ENCODE assay signal across 16 mouse cellular contexts in genomic region chr14:104901072-104901471, GRCm38 (mm10).
DNase-seq lines count a peak whose midpoint lies in the region; ATAC-seq and TF ChIP-seq lines count a peak whose summit lies in the region.
"Had no signal": no experiment of that assay in that cellular context is flagged by ENCODE, and none has a peak within 500 bp of the region (broad histone marks: within the 10 kb centered on the region; RNA-seq: fewer than 3 reads in every experiment).

No protein-coding gene starts in this region.

- no peak overlapping the region for H3K27ac ChIP-seq in heart, embryonic 13.5 days (replicated peaks)
- no peak overlapping the region for H3K27ac ChIP-seq in stomach, embryonic 14.5 days (ENCODE audit: low read length)
- no peak overlapping the region for H3K27ac ChIP-seq in stomach, postnatal 0 days (replicated peaks)
- no peak overlapping the region for H3K27ac ChIP-seq in liver, embryonic 16.5 days (ENCODE audit: low read length)
- H3K27ac ChIP-seq: forebrain, embryonic 15.5 days; gastrocnemius, adult 2 months; limb, embryonic 12.5 days; macrophage; neural tube, embryonic 13.5 days had no signal

- peak overlapping the region; percentile 33 for H3K4me2 ChIP-seq in heart, embryonic 13.5 days
- 0 out of 2 replicates have a peak overlapping the region, but pooled peaks have one; percentile 14 for H3K4me2 ChIP-seq in stomach, embryonic 14.5 days (replicated peaks; ENCODE audit: low read depth, low read length)
- no peak overlapping the region for H3K4me2 ChIP-seq in stomach, postnatal 0 days (replicated peaks; ENCODE audit: low read depth)
- H3K4me2 ChIP-seq in liver, embryonic 16.5 days (ENCODE audit: low read depth, low read length), result no peak overlapping the region
- H3K4me2 ChIP-seq: forebrain, embryonic 15.5 days; limb, embryonic 12.5 days; neural tube, embryonic 13.5 days had no signal

- no peak for DNase-seq in heart, adult 9 months (ENCODE audit: low spot score in 2 of 2)
- DNase-seq in stomach, postnatal 0 days (ENCODE audit: low spot score), result no peak
- no peak for DNase-seq in spleen, postnatal 10 days (ENCODE audit: low spot score in 2 of 2)
- DNase-seq in right cerebral cortex, adult 2 months (ENCODE audit: low spot score in 2 of 2), result no peak
- DNase-seq: cerebellum, adult 2 months; gastrocnemius, adult 2 months; thymus, postnatal 36 days had no signal

- WGBS in heart, embryonic 13.5 days, result 54% methylated on average over 11 of the region's 11 CpGs
- WGBS in stomach, embryonic 14.5 days, result 29% methylated on average over 11 of the region's 11 CpGs
- WGBS in stomach, postnatal 0 days, result 33% methylated on average over 11 of the region's 11 CpGs
- WGBS in liver, embryonic 16.5 days (ENCODE audit: insufficient replicate concordance), result 19% methylated on average over 11 of the region's 11 CpGs

- no peak for TF ChIP-seq CTCF in stomach, postnatal 0 days (IDR thresholded peaks at IDR 0.05; ENCODE audit: low read depth)

- TF ChIP-seq EP300 in stomach, postnatal 0 days (optimal IDR thresholded peaks at IDR 0.05), result no peak

- no peak for ATAC-seq in heart, embryonic 13.5 days (ENCODE audit: extremely low read depth, insufficient number of reproducible peaks, low FRiP score, low TSS enrichment)
- no peak for ATAC-seq in stomach, embryonic 14.5 days (ENCODE audit: insufficient number of reproducible peaks, insufficient read depth, low FRiP score, low read depth)
- ATAC-seq in stomach, postnatal 0 days (ENCODE audit: low FRiP score, low TSS enrichment), result no peak
- peak; percentile 41; the same call in 1 of the 2 replicates for ATAC-seq in liver, embryonic 16.5 days (ENCODE audit: low read depth)
- ATAC-seq: forebrain, embryonic 15.5 days; inflammation-experienced regulatory T-cells, adult 6 months had no signal

- H3K4me1 ChIP-seq in heart, embryonic 13.5 days, result no peaks in the 10 kb centered on the region
- no peaks in the 10 kb centered on the region for H3K4me1 ChIP-seq in stomach, embryonic 14.5 days (ENCODE audit: control insufficient read depth, insufficient read depth, low read length)
- H3K4me1 ChIP-seq in stomach, postnatal 0 days (replicated peaks; ENCODE audit: control insufficient read depth, insufficient read depth), result no peaks in the 10 kb centered on the region
- H3K4me1 ChIP-seq in liver, embryonic 16.5 days (ENCODE audit: control insufficient read depth, low read depth, low read length), result no peaks in the 10 kb centered on the region
- H3K4me1 ChIP-seq: forebrain, embryonic 15.5 days; limb, embryonic 12.5 days had no signal

- H3K27me3 ChIP-seq in heart, embryonic 13.5 days (replicated peaks), result no peaks in the 10 kb centered on the region
- no peaks in the 10 kb centered on the region for H3K27me3 ChIP-seq in stomach, embryonic 14.5 days (ENCODE audit: control insufficient read depth, insufficient read depth, low read length)
- no peaks in the 10 kb centered on the region for H3K27me3 ChIP-seq in stomach, postnatal 0 days (ENCODE audit: control insufficient read depth, insufficient read depth, low read length)
- no peaks in the 10 kb centered on the region for H3K27me3 ChIP-seq in liver, embryonic 16.5 days (ENCODE audit: control insufficient read depth, insufficient read depth, low read depth, low read length)
- H3K27me3 ChIP-seq: forebrain, embryonic 15.5 days; limb, embryonic 12.5 days; neural tube, embryonic 13.5 days had no signal

- no peaks in the 10 kb centered on the region for H3K36me3 ChIP-seq in heart, embryonic 13.5 days
- no peaks in the 10 kb centered on the region for H3K36me3 ChIP-seq in stomach, embryonic 14.5 days (ENCODE audit: control insufficient read depth, insufficient read depth, low read length)
- H3K36me3 ChIP-seq in stomach, postnatal 0 days (ENCODE audit: control insufficient read depth, insufficient read depth, low read length), result no peaks in the 10 kb centered on the region
- no peaks in the 10 kb centered on the region for H3K36me3 ChIP-seq in liver, embryonic 16.5 days (ENCODE audit: control insufficient read depth, insufficient read depth)
- H3K36me3 ChIP-seq: forebrain, embryonic 15.5 days; limb, embryonic 12.5 days; neural tube, embryonic 13.5 days had no signal

- H3K9ac ChIP-seq in heart, embryonic 13.5 days, result no peak overlapping the region
- no peak overlapping the region for H3K9ac ChIP-seq in stomach, embryonic 14.5 days (replicated peaks; ENCODE audit: low read depth, low read length)
- H3K9ac ChIP-seq in stomach, postnatal 0 days (ENCODE audit: low read length), result no peak overlapping the region
- no peak overlapping the region for H3K9ac ChIP-seq in liver, embryonic 16.5 days (ENCODE audit: low read depth, low read length)
- H3K9ac ChIP-seq: forebrain, embryonic 15.5 days; limb, embryonic 12.5 days; neural tube, embryonic 13.5 days had no signal

- 0 out of 2 replicates have a peak, but pooled peaks cover 5% of the 10 kb centered on the region for H3K9me3 ChIP-seq in heart, embryonic 13.5 days
- H3K9me3 ChIP-seq in stomach, embryonic 14.5 days (ENCODE audit: control insufficient read depth, low read depth, low read length), result no peaks in the 10 kb centered on the region
- no peaks in the 10 kb centered on the region for H3K9me3 ChIP-seq in stomach, postnatal 0 days (ENCODE audit: control insufficient read depth, low read length)
- H3K9me3 ChIP-seq in liver, embryonic 16.5 days (replicated peaks; ENCODE audit: control insufficient read depth, low read length), result no peaks in the 10 kb centered on the region
- H3K9me3 ChIP-seq: forebrain, embryonic 15.5 days; limb, embryonic 12.5 days; neural tube, embryonic 13.5 days had no signal

- H3K4me3 ChIP-seq in heart, embryonic 13.5 days, result no peak overlapping the region; the same call in 1 of the 2 replicates
- no peak overlapping the region for H3K4me3 ChIP-seq in stomach, embryonic 14.5 days (ENCODE audit: low read depth, low read length)
- H3K4me3 ChIP-seq in stomach, postnatal 0 days (ENCODE audit: low read depth, low read length), result no peak overlapping the region
- H3K4me3 ChIP-seq in liver, embryonic 16.5 days (ENCODE audit: low read depth, low read length), result no peak overlapping the region
- H3K4me3 ChIP-seq: erythroblast, embryonic 14.5 days; forebrain, embryonic 15.5 days; gastrocnemius, adult 2 months; limb, embryonic 12.5 days; neural tube, embryonic 13.5 days had no signal

Comparison
In these comparisons a context has a peak if more than half of its experiments do, and no peak if none do; other contexts are left out.
1. H3K4me2 ChIP-seq: peak in heart, embryonic 13.5 days (single experiment) and stomach, embryonic 14.5 days (single experiment); none in stomach, postnatal 0 days (single experiment) and liver, embryonic 16.5 days (single experiment).